ENCODE assay signal across 1 mouse cellular context in the genomic region with DNA sequence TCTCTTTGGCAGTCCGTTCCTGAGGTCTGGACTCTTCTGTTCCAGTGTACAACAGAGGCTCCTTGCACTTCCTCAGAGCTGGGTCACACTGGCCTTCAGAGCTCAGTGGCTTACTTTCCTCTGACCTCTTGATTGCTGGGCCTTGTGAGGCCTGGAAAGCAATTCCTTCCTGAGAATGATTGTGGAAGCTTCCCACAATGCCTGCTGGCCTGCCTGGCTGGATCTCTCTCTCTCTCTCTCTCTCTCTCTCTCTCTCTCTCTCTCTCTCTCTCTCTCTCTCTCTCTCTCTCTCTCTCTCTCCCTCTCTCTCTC.
TF ChIP-seq lines count a peak whose summit lies in the region.

No protein-coding gene starts in this region.

TF ChIP-seq in MEL, 35 proteins besides CTCF, POLR2A, EP300 and RAD21 (continued from another document):
- TF ChIP-seq MYC (IDR thresholded peaks at IDR 0.05; ENCODE audit: low read depth, low read length): no peak
